Mouse (Mus musculus) MEL (cell line): Measurements from ENCODE around the gene Pknox2. TPM values are rescaled to one million over a fixed set of nuclear protein-coding genes. Genes with fewer than 3 reads are reported as not detected.

Experiments
- DNase-seq: peaks from one replicate; pipeline ENCODE4 v3.0.0; 2011; ENCODE audit warnings: low read depth, low spot score
- H3K27ac ChIP-seq: 2 replicates; pipeline ENCODE4 v1.5.1; 2012; ENCODE audit warnings: low read depth, mild to moderate bottlenecking, control low read depth, low read length, moderate library complexity; ENCODE audit not compliant: control insufficient read depth
- H3K27me3 ChIP-seq, 2 experiments: fragments of 150-350 bp in 1 of 2; sonication (generic) in 1 of 2; 2 replicates each; pipeline ENCODE4 v1.6.1; 2012; ENCODE audit warnings: low read length in 2 of 2, mild to moderate bottlenecking in 2 of 2, improper control_type of control experiment in 1 of 2, moderate library complexity in 1 of 2; ENCODE audit not compliant: insufficient read depth in 2 of 2, control insufficient read depth in 1 of 2
- H3K36me3 ChIP-seq, 2 experiments: 2 replicates each; pipeline ENCODE4 v1.6.1; 2012 to 2014; ENCODE audit warnings: low read length in 2 of 2, improper control_type of control experiment in 1 of 2, inconsistent platforms in 1 of 2, mild to moderate bottlenecking in 1 of 2; ENCODE audit not compliant: insufficient read depth in 2 of 2, control insufficient read depth in 1 of 2
- H3K4me1 ChIP-seq, 2 experiments: fragments of 150-350 bp in 1 of 2; sonication (generic) in 1 of 2; 2 replicates each; pipeline ENCODE4 v1.6.1; 2012; ENCODE audit warnings: low read length in 2 of 2, improper control_type of control experiment in 1 of 2, mild to moderate bottlenecking in 1 of 2; ENCODE audit not compliant: insufficient read depth in 2 of 2, control insufficient read depth in 1 of 2
- H3K4me3 ChIP-seq, 2 experiments: fragments of 150-350 bp in 1 of 2; sonication (generic) in 1 of 2; 2 replicates each; pipeline ENCODE4 v1.5.1; 2012; ENCODE audit warnings: low read depth in 2 of 2, low read length in 2 of 2, mild to moderate bottlenecking in 2 of 2, moderate library complexity in 2 of 2, control low read depth in 1 of 2, improper control_type of control experiment in 1 of 2; ENCODE audit not compliant: control insufficient read depth in 1 of 2, insufficient read depth in 1 of 2
- H3K79me2 ChIP-seq: 2 replicates; pipeline ENCODE4 v1.6.1; 2012; ENCODE audit warnings: mild to moderate bottlenecking, low read length, moderate library complexity; ENCODE audit not compliant: control insufficient read depth, poor library complexity, insufficient read depth
- H3K9ac ChIP-seq: 2 replicates; pipeline ENCODE4 v1.6.1; 2012; ENCODE audit warnings: low read depth, mild to moderate bottlenecking, control low read depth, low read length, moderate library complexity; ENCODE audit not compliant: control insufficient read depth, poor library complexity, severe bottlenecking
- H3K9me3 ChIP-seq: fragments of 150-350 bp; sonication (generic); replicated peaks from 2 replicates; pipeline ENCODE4 v1.6.1; 2012; ENCODE audit warnings: mild to moderate bottlenecking, low read length, improper control_type of control experiment, moderate library complexity; ENCODE audit not compliant: insufficient read depth
- CTCF ChIP-seq, 3 experiments: IDR thresholded peaks in 2 of 3; conservative IDR thresholded peaks in 1 of 3; 2 replicates each; pipeline ENCODE4 v1.5.1; 2011 to 2012; ENCODE audit warnings: low read length in 3 of 3, low read depth in 2 of 3, mild to moderate bottlenecking in 2 of 3, improper control_type of control experiment in 1 of 3, inconsistent platforms in 1 of 3, mixed read lengths in 1 of 3, moderate library complexity in 1 of 3; ENCODE audit not compliant: control insufficient read depth in 1 of 3, insufficient read depth in 1 of 3, poor library complexity in 1 of 3, severe bottlenecking in 1 of 3
- ELF1 ChIP-seq: IDR thresholded peaks from 2 replicates; pipeline ENCODE4 v1.6.1; 2014; ENCODE audit warnings: low read depth, mild to moderate bottlenecking, inconsistent platforms, low read length, improper control_type of control experiment, moderate library complexity
- GABPA ChIP-seq: IDR thresholded peaks from 2 replicates; pipeline ENCODE4 v1.6.1; 2012; ENCODE audit warnings: low read depth, mild to moderate bottlenecking, inconsistent platforms, low read length, improper control_type of control experiment, moderate library complexity
- GATA1 ChIP-seq: IDR thresholded peaks from 2 replicates; pipeline ENCODE4 v1.6.1; 2011; ENCODE audit warnings: low read depth, low read length, improper control_type of control experiment
- JUND ChIP-seq: IDR thresholded peaks from 2 replicates; pipeline ENCODE4 v1.6.1; 2011; ENCODE audit warnings: low read depth, mild to moderate bottlenecking, improper control_type of control experiment, low read length
- KAT2A ChIP-seq: conservative IDR thresholded peaks from 2 replicates; pipeline ENCODE4 v1.6.1; 2012; ENCODE audit warnings: low read depth, low read length, improper control_type of control experiment, inconsistent platforms
- MAFK ChIP-seq: IDR thresholded peaks from 2 replicates; pipeline ENCODE4 v1.6.1; 2011; ENCODE audit warnings: low read depth, mild to moderate bottlenecking, low read length, improper control_type of control experiment, borderline replicate concordance
- MAZ ChIP-seq: IDR thresholded peaks from 2 replicates; pipeline ENCODE4 v1.6.1; 2012; ENCODE audit warnings: low read depth, mild to moderate bottlenecking, inconsistent platforms, low read length, improper control_type of control experiment
- MEF2A ChIP-seq: IDR thresholded peaks from 2 replicates; pipeline ENCODE4 v1.6.1; 2014; ENCODE audit warnings: low read depth, mild to moderate bottlenecking, inconsistent platforms, low read length, improper control_type of control experiment; ENCODE audit not compliant: poor library complexity, insufficient replicate concordance, severe bottlenecking; ENCODE audit errors: extremely low read depth
- NELFE ChIP-seq: IDR thresholded peaks from 2 replicates; pipeline ENCODE4 v1.6.1; 2011; ENCODE audit warnings: low read depth, low read length, improper control_type of control experiment
- NRF1 ChIP-seq: IDR thresholded peaks from 2 replicates; pipeline ENCODE4 v1.6.1; 2014; ENCODE audit warnings: low read depth, mild to moderate bottlenecking, inconsistent platforms, low read length, improper control_type of control experiment, moderate library complexity; ENCODE audit not compliant: poor library complexity, insufficient read depth, severe bottlenecking
- POLR2AphosphoS2 ChIP-seq: IDR thresholded peaks from 2 replicates; pipeline ENCODE4 v1.6.1; 2011; ENCODE audit warnings: low read length, improper control_type of control experiment
- POLR2AphosphoS5 ChIP-seq: IDR thresholded peaks from 2 replicates; pipeline ENCODE4 v1.6.1; 2012; ENCODE audit warnings: low read depth, borderline replicate concordance, mild to moderate bottlenecking, inconsistent platforms, low read length, moderate library complexity, mixed read lengths
- SIN3A ChIP-seq: IDR thresholded peaks from 2 replicates; pipeline ENCODE4 v1.6.1; 2012; ENCODE audit warnings: low read length, improper control_type of control experiment, inconsistent platforms
- SMC3 ChIP-seq: IDR thresholded peaks from 2 replicates; pipeline ENCODE4 v1.6.1; 2011; ENCODE audit warnings: low read depth, low read length, improper control_type of control experiment
- TAL1 ChIP-seq: IDR thresholded peaks from 2 replicates; pipeline ENCODE4 v1.6.1; 2012; ENCODE audit warnings: mild to moderate bottlenecking, inconsistent platforms, low read length, moderate library complexity, mixed read lengths
- USF1 ChIP-seq: IDR thresholded peaks from 2 replicates; pipeline ENCODE4 v1.6.1; 2014; ENCODE audit warnings: low read depth, mild to moderate bottlenecking, inconsistent platforms, low read length, improper control_type of control experiment, moderate library complexity
- ZC3H11A ChIP-seq: IDR thresholded peaks from 2 replicates; pipeline ENCODE4 v1.6.1; 2012; ENCODE audit warnings: low read depth, mild to moderate bottlenecking, inconsistent platforms, low read length, improper control_type of control experiment
- ZKSCAN1 ChIP-seq: IDR thresholded peaks from 2 replicates; pipeline ENCODE4 v1.6.1; 2012; ENCODE audit warnings: low read depth, mild to moderate bottlenecking, inconsistent platforms, low read length, improper control_type of control experiment, moderate library complexity
- ZNF384 ChIP-seq: IDR thresholded peaks from 2 replicates; pipeline ENCODE4 v1.6.1; 2012; ENCODE audit warnings: low read depth, mild to moderate bottlenecking, inconsistent platforms, low read length, improper control_type of control experiment
- polyA plus RNA-seq, 2 experiments: library from polyadenylated mRNA; stranded (reverse) in 1 of 2; unstranded in 1 of 2; fragments of >175 nt in 1 of 2; fragments of >200 nt in 1 of 2; gene quantifications; 2 replicates each; pipeline versions ENCODE4 v1.2.1 to v1.2.4; 2012; ENCODE audit warnings: low replicate concordance in 2 of 2, low read depth in 1 of 2; ENCODE audit not compliant: insufficient read length in 2 of 2, insufficient read depth in 1 of 2, missing spikeins in 1 of 2
- total RNA-seq: library from RNA; depleted of rRNA; stranded (reverse); fragments of 300-350 nt; gene quantifications from 2 replicates; pipeline ENCODE4 v1.2.3, GENCODE M21; 2012

Pknox2 gene
- total and polyA plus RNA-seq, 3 experiments: not detected

GRCm38 (mm10) chr9:36976596-36977362 is 170.4 kb downstream of the Pknox2 start:
- Histone ChIP-seq H3K4me1 (no peaks in the 10 kb centered on the region), H3K9me3 (no peaks in the 10 kb centered on the region), H3K27ac (no peak overlapping the region), H3K4me3 (no peak overlapping the region), H3K36me3 (no peaks in the 10 kb centered on the region), H3K79me2 (no peaks in the 10 kb centered on the region), H3K9ac (no peak overlapping the region)
- no peak for DNase-seq
- no peak for TF ChIP-seq NELFE
- no peak for TF ChIP-seq TAL1
- TF ChIP-seq GABPA: no peak
- TF ChIP-seq ZC3H11A: no peak
- no peak for TF ChIP-seq MEF2A
- TF ChIP-seq POLR2AphosphoS2: no peak
- TF ChIP-seq ZKSCAN1: no peak
- no peak for TF ChIP-seq SIN3A
- TF ChIP-seq MAFK: no peak
- no peak for TF ChIP-seq USF1
- TF ChIP-seq JUND: no peak
- no peak for TF ChIP-seq ZNF384
- TF ChIP-seq MAZ: no peak
- no peak for TF ChIP-seq NRF1
- TF ChIP-seq POLR2AphosphoS5: no peak
- no peak for TF ChIP-seq GATA1
- no peak for TF ChIP-seq KAT2A
- TF ChIP-seq ELF1: no peak
- TF ChIP-seq, all 39 proteins: peak for 0
- no peaks in the 10 kb centered on the region for H3K27me3 ChIP-seq

GRCm38 (mm10) chr9:36973486-36974227 is 173.6 kb downstream of the Pknox2 start:
- Histone ChIP-seq H3K27me3 (no peaks in the 10 kb centered on the region), H3K27ac (no peak overlapping the region), H3K79me2 (no peaks in the 10 kb centered on the region), H3K4me3 (no peak overlapping the region), H3K4me1 (no peaks in the 10 kb centered on the region), H3K36me3 (no peaks in the 10 kb centered on the region), H3K9me3 (no peaks in the 10 kb centered on the region), H3K9ac (no peak overlapping the region)
- no peak for TF ChIP-seq USF1
- TF ChIP-seq GABPA: no peak
- TF ChIP-seq CTCF (IDR thresholded peaks at IDR 0.05 in 2 of 3, conservative IDR thresholded peaks at IDR 0.05 in 1 of 3; ENCODE audit: control insufficient read depth in 1 of 3, insufficient read depth in 1 of 3, low read depth in 2 of 3, low read length in 3 of 3, poor library complexity in 1 of 3, severe bottlenecking in 1 of 3): peak; percentile 29 to 35 (median 30); a peak in 5 of 6 replicates
- 0 out of 2 replicates have a peak, but pooled peaks have one; percentile 13 for TF ChIP-seq SMC3
- TF ChIP-seq POLR2AphosphoS2: no peak
- no peak for TF ChIP-seq KAT2A
- TF ChIP-seq MAFK: no peak
- DNase-seq: peak; percentile 12
